Mouse (Mus musculus) kidney, adult 2 months (tissue): ENCODE measurements at regions not wholly inside any gene's neighbourhood (a gene's known extent, or its start where the extent isn't known, plus 50 kb on each side); places are given as distances from the start of the nearest gene placed in this dataset.

ENCODE experiments used
- CTCF ChIP-seq: fragments of 200-500 bp; conservative IDR thresholded peaks from 2 replicates; pipeline ENCODE4 v1.5.1; 2011; ENCODE audit warnings: low read depth, mild to moderate bottlenecking, control low read depth, low read length, moderate library complexity, mixed read lengths; ENCODE audit not compliant: insufficient read depth, insufficient read length
- POLR2A ChIP-seq: fragments of 200-500 bp; IDR thresholded peaks from one replicate; pipeline ENCODE4 v1.6.1; 2011; ENCODE audit warnings: low read depth, low read length, control low read depth

- TF ChIP-seq CTCF (no peak), POLR2A (no peak)
These were observed 57.4 kb upstream of the Jak2 start for GRCm38 (mm10) chr19:29194066-29194830.
